Mouse (Mus musculus): ENCODE data around the gene Sirt4. TPM values are rescaled to one million over a fixed set of nuclear protein-coding genes. Genes with fewer than 3 reads are reported as not detected.
A peak's percentile ranks its signal among the peaks of the same experiment; 100 is the strongest.

Gene Sirt4
- total RNA-seq, 2 experiments from 2014 or later = 19.7 to 51.7 TPM

- intact Hi-C loops (cut with DNase I) = loop anchor here (5.0 kb wide), 1 partner anchor 41 kb away; no protein-coding TSS in a partner anchor
- no peak for DNase-seq (ENCODE audit: low spot score in 2 of 2)
Observed at GRCm38 (mm10) chr5:115438667-115439066, 45.9 kb downstream of the Sirt4 start.

- intact Hi-C loops (cut with DNase I) = loop anchor here (5.0 kb wide), 1 partner anchor 41 kb away; no protein-coding TSS in a partner anchor
Observed at GRCm38 (mm10) chr5:115437945-115438315, 46.6 kb downstream of the Sirt4 start.

GRCm38 (mm10) chr5:115437242-115437944, 47.1 kb downstream of the Sirt4 start:
- intact Hi-C loops (cut with DNase I) = loop anchor here (5.0 kb wide), 1 partner anchor 40 kb away; no protein-coding TSS in a partner anchor
- no peak for DNase-seq (ENCODE audit: low spot score in 2 of 2)

More at GRCm38 (mm10) chr5:115437945-115438315, 46.6 kb downstream of the Sirt4 start:
- DNase-seq (ENCODE audit: low spot score in 2 of 2) = no peak

GRCm38 (mm10) chr5:115436421-115437124, 48.0 kb downstream of the Sirt4 start:
- intact Hi-C loops (cut with DNase I) = loop anchor here (5.0 kb wide), 1 partner anchor 39 kb away; no protein-coding TSS in a partner anchor
- DNase-seq (ENCODE audit: low spot score in 2 of 2) = peak; percentile 87 to 91

GRCm38 (mm10) chr5:115435755-115436379, 48.7 kb downstream of the Sirt4 start:
- DNase-seq (ENCODE audit: low spot score in 2 of 2) = no peak
- intact Hi-C loops (cut with DNase I) = loop anchor here (5.0 kb wide), 1 partner anchor 39 kb away; no protein-coding TSS in a partner anchor

DNA sequence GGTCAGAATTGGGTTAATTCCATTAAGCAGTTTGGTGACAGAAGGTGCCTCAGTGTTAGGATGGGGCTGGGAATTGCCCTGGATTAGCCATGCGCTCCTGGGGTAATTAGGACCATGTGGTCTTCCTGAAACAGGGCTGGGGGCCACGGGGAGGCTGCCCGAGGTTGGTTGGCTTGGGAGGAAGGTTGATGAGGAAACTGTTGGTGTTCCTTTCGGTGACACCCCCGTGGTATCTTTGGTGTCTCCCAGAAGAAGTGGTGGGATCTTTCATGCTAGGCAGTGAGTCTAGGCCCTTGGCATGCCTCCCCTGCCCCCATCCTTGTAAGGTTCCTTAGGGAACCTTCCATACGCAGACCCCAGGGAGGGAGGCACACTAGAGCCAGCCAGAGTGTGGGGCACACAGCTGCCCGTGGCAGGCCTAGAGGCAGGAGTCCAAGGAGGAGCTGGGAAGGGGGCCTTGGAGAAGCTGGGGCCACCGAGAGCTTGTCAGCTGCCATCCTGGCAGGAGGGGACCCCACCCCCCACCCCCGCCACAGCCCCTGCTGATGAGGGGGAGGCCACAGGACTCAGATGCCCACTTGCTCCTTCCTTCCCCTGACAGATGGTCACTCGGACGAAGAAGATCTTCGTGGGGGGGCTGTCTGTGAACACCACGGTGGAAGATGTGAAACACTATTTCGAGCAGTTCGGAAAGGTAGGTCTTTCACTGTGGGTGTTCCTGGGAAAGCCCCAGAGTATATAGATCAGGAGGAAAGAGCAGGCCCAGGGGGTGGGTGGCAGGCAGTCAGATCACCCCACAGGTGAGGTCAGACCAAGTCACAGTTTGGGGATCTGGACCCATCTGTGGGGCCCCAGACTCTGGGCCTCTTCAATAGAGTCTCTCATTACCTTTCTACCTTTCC, 49.4 kb downstream of the Sirt4 start:
- no peak for DNase-seq (ENCODE audit: low spot score in 2 of 2)
- intact Hi-C loops (cut with DNase I) = loop anchor here (5.0 kb wide), 1 partner anchor 38 kb away; no protein-coding TSS in a partner anchor

DNA sequence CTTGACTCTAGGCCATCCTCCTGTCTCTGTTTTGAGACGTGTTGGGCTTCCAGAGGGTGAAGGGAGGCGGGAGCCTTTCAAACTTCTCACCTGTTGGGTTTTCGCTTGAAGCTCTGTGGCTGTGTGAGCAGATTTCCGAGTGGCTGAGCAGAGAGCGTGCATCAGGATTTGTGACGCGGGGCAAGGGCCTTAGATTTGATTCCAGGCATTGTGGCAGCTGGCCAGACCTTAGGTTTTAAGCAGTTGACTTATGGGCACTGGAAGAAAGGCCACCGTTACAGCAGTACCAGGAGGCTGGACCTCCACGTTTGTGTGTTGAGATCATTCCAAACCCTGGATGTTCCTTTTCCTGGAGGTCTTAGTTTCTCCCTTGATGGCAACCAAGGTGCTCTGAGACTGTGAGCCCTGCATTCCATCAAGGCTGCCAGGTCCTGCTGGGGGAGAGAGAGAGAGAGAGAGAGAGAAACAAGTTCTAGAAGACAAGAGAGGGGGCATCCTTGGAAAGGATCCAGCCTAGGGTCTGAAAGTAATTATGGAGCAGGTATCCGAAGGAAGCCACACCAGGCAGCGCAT, 50.2 kb downstream of the Sirt4 start:
- intact Hi-C loops (cut with DNase I) = no loop called here
- DNase-seq (ENCODE audit: low spot score in 2 of 2) = no peak

DNA sequence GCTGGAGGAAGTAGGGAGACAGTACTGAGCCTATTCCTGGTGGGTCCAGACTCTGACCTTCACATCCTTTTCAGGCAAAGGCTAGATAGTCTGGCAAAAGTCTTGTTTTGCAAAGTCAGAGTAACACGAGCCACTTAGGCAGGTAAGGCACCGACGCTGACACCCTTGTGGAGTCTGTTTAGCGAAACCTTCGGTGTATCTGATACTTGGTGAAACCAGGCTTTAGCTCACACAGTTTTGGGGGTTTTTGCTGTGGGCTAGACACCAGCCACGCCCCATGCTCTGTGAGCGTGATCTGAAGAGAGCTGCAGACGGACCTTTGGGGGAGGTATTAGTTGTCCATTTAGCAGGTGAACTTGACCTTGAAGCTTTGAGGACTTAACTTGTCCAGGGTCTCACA, 51.3 kb downstream of the Sirt4 start:
- no peak for DNase-seq (ENCODE audit: low spot score in 2 of 2)
- intact Hi-C loops (cut with DNase I) = no loop called here

DNA sequence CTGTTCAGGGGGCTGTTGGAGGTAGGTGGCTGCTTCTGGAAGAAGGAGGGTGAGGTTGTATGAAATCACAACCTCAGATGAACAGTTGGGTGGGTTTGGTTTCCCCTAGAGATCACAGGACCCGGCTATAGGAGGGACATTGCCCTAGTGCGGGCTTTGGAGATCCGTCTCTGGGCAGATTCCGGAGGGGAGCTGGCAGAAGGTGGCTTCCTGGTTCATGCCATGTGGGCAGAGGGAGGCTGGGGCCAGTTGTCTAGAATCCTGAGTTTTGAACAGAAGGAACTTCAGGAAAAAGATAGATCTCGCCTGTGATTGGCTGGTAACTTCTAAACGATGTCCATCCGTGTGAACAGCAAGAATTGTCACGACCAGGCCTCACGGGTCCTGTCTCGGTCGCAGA, 52.1 kb downstream of the Sirt4 start:
- DNase-seq (ENCODE audit: low spot score in 2 of 2) = no peak
- intact Hi-C loops (cut with DNase I) = no loop called here

- DNase-seq (ENCODE audit: low spot score in 2 of 2) = no peak
- intact Hi-C loops (cut with DNase I) = no loop called here
Observed at GRCm38 (mm10) chr5:115431898-115432259, 52.6 kb downstream of the Sirt4 start.

GRCm38 (mm10) chr5:115431061-115431897, 53.2 kb downstream of the Sirt4 start:
- intact Hi-C loops (cut with DNase I) = no loop called here
- no peak for DNase-seq (ENCODE audit: low spot score in 2 of 2)

GRCm38 (mm10) chr5:115430187-115430960, 54.2 kb downstream of the Sirt4 start:
- intact Hi-C loops (cut with DNase I) = no loop called here
- no peak for DNase-seq (ENCODE audit: low spot score in 2 of 2)

- intact Hi-C loops (cut with DNase I) = no loop called here
- peak in 1 of 2 experiments; percentile 48 for DNase-seq (ENCODE audit: low spot score in 2 of 2)
Observed at GRCm38 (mm10) chr5:115429359-115430186, 55.0 kb downstream of the Sirt4 start, which contains the start of gene Msi1. Gene Msi1 (plus strand): TSS chr5:115429599.

- intact Hi-C loops (cut with DNase I) = no loop called here
- no peak for DNase-seq (ENCODE audit: low spot score in 2 of 2)
Observed at GRCm38 (mm10) chr5:115428831-115429358, 55.6 kb downstream of the Sirt4 start.
